Mouse (Mus musculus): ENCODE data around the gene Gm10721. TPM values are rescaled to one million over a fixed set of nuclear protein-coding genes. Genes with fewer than 3 reads are reported as not detected.
"Not testable (repeated sequence)": the region's sequence is repeated elsewhere in the genome, so short reads cannot be mapped to it uniquely, and the experiment has no call there.

Gm10721 gene
- total RNA-seq (2021), result 2.4 TPM in 1 of 2 replicates, not detected in the other
- long read RNA-seq, result 0 reads

DNA sequence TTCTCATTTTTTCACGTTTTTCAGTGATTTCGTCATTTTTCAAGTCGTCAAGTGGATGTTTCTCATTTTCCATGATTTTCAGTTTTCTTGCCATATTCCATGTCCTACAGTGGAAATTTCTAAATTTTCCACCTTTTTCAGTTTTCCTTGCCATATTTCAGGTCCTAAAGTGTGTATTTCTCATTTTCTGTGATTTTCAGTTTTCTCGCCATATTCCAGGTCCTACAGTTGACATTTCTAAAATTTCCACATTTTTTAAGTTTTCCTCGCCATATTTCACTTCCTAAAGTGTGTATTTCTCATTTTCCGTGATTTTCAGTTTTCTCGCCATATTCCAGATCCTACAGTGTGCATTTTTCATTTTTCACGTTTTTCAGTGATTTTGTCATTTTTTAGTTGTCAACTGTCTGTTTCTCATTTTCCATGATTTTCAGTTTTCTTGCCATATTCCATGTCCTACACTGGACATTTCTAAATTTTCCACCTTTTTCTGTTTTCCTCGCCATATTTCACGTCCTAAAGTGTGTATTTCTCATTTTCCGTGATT lies at the start of gene Gm10721:
Gene Gm10721 (plus strand): TSS at position 408 of the 547 bp plus-strand sequence.
- DNase-seq, result not testable (repeated sequence)

DNA sequence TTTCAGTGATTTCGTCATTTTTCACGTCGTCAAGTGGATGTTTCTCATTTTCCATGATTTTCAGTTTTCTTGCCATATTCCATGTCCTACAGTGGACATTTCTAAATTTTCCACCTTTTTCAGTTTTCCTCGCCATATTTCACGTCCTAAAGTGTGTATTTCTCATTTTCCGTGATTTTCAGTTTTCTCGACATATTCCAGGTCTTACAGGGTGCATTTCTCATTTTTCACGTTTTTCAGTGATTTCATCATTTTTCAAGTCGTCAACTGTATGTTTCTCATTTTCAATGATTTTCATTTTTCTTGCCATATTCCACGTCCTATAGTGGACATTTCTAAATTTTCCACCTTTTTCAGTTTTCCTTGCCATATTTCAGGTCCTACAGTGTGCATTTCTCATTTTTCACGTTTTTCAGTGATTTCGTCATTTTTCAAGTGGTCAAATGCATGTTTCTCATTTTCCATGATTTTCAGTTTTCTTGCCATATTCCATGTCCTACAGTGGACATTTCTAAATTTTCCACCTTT lies 12.4 kb upstream of the Gm10721 start, which contains the start of gene Gm10722:
Gene Gm10722 (plus strand): TSS at position 478 of the 528 bp plus-strand sequence.
- DNase-seq, result not testable (repeated sequence)

DNA sequence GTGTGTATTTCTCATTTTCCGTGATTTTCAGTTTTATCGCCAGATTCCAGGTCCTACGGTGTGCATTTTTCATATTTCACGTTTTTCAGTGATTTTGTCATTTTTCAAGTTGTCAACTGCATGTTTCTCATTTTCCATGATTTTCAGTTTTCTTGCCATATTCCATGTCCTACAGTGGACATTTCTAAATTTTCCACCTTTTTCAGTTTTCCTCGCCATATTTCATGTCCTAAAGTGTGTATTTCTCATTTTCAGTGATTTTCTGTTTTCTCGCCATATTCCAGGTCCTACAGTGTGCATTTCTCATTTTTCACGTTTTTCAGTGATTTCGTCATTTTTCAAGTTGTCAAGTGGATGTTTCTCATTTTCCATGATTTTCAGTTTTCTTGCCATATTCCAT lies 11.9 kb upstream of the Gm10721 start:
- DNase-seq, result not testable (repeated sequence)

DNA sequence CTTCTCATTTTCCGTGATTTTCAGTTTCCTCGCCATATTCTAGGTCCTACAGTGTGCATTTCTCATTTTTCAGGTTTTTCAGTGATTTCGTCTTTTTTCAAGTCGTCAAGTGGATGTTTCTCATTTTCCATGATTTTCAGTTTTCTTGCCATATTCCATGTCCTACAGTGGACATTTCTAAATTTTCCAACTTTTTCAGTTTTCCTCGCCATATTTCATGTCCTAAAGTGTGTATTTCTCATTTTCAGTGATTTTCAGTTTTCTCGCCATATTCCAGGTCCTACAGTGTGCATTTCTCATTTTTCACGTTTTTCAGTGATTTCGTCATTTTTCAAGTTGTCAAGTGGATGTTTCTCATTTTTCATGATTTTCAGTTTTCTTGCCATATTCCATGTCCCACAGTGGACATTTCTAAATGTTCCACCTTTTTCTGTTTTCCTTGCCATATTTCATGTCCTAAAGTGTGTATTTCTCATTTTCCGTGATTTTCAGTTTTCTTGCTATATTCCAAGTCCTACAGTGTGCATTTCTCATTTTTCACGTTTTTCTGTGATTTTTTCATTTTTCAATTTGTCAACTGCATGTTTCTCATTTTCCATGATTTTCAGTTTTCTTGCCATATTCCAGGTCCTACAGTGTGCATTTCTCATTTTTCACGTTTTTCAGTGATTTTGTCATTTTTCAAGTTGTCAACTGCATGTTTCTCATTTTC lies 10.8 kb upstream of the Gm10721 start:
- DNase-seq, result peak; percentile 100

DNA sequence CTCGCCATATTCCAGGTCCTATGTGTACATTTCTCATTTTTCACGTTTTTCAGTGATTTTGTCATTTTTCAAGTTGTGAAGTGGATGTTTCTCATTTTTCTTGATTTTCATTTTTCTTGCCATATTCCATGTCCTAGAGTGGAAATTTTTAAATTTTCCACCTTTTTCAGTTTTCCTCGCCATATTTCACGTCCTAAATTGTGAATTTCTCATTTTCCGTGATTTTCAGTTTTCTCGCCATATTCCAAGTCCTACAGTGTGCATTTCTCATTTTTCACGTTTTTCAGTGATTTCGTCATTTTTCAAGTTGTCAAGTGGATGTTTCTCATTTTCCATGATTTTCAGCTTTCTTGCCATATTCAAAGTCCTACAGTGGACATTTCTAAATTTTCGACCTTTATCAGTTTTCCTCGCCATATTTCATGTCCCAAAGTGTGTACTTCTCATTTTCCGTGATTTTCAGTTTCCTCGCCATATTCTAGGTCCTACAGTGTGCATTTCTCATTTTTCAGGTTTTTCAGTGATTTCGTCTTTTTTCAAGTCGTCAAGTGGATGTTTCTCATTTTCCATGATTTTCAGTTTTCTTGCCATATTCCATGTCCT lies 10.0 kb upstream of the Gm10721 start, which contains the start of gene Gm11168:
Gene Gm11168 (plus strand): TSS at position 553 of the 603 bp plus-strand sequence.
- not testable (repeated sequence) for DNase-seq

DNA sequence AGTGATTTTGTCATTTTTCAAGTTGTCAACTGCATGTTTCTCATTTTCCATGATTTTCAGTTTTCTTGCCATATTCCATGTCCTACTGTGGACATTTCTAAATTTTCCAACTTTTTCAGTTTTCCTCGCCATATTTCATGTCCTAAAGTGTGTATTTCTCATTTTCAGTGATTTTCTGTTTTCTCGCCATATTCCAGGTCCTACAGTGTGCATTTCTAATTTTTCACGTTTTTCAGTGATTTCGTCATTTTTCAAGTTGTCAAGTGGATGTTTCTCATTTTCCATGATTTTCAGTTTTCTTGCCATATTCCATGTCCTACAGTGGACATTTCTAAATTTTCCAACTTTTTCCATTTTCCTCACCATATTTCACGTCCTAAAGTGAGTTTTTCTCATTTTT lies 6.8 kb upstream of the Gm10721 start:
- DNase-seq, result not testable (repeated sequence)

DNA sequence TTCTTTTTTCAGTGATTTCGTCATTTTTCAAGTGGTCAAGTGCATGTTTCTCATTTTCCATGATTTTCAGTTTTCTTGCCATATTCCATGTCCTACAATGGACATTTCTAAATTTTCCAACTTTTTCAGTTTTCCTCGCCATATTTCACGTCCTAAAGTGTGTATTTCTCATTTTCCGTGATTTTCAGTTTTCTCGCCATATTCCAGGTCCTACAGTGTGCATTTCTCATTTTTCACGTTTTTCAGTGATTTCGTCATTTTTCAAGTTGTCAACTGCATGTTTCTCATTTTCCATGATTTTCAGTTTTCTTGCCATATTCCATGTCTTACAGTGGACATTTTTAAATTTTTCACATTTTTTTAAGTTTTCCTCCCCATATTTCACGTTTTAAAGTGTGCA lies 6.3 kb upstream of the Gm10721 start:
- DNase-seq, result not testable (repeated sequence)

DNA sequence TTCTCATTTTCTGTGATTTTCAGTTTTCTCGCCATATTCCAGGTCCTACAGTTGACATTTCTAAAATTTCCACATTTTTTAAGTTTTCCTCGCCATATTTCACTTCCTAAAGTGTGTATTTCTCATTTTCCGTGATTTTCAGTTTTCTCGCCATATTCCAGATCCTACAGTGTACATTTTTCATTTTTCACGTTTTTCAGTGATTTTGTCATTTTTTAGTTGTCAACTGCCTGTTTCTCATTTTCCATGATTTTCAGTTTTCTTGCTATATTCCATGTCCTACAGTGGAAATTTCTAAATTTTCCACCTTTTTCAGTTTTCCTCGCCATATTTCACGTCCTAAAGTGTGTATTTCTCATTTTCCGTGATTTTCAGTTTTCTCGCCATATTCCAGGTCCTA lies 5.7 kb upstream of the Gm10721 start:
- not testable (repeated sequence) for DNase-seq

DNA sequence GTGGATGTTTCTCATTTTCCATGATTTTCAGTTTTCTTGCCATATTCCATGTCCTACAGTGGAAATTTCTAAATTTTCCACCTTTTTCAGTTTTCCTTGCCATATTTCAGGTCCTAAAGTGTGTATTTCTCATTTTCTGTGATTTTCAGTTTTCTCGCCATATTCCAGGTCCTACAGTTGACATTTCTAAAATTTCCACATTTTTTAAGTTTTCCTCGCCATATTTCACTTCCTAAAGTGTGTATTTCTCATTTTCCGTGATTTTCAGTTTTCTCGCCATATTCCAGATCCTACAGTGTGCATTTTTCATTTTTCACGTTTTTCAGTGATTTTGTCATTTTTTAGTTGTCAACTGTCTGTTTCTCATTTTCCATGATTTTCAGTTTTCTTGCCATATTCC lies 3.6 kb upstream of the Gm10721 start:
- not testable (repeated sequence) for DNase-seq

DNA sequence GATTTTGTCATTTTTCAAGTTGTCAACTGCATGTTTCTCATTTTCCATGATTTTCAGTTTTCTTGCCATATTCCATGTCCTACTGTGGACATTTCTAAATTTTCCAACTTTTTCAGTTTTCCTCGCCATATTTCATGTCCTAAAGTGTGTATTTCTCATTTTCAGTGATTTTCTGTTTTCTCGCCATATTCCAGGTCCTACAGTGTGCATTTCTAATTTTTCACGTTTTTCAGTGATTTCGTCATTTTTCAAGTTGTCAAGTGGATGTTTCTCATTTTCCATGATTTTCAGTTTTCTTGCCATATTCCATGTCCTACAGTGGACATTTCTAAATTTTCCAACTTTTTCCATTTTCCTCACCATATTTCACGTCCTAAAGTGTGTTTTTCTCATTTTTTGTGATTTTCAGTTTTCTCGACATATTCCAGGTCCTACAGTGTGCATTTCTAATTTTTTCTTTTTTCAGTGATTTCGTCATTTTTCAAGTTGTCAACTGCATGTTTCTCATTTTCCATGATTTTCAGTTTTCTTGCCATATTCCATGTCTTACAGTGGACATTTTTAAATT lies 802 bp upstream of the Gm10721 start:
- not testable (repeated sequence) for DNase-seq

DNA sequence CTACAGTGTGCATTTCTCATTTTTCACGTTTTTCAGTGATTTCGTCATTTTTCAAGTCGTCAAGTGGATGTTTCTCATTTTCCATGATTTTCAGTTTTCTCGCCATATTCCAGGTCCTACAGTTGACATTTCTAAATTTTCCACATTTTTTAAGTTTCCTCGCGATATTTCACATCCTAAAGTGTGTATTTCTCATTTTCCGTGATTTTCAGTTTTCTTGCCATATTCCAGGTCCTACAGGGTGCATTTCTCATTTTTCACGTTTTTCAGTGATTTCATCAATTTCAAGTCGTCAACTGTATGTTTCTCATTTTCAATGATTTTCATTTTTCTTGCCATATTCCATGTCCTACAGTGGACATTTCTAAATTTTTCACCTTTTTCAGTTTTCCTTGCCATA lies 2.4 kb downstream of the Gm10721 start, which contains the start of gene Gm10720:
Gene Gm10720 (plus strand): TSS at position 301 of the 400 bp plus-strand sequence.
- DNase-seq, result not testable (repeated sequence)

DNA sequence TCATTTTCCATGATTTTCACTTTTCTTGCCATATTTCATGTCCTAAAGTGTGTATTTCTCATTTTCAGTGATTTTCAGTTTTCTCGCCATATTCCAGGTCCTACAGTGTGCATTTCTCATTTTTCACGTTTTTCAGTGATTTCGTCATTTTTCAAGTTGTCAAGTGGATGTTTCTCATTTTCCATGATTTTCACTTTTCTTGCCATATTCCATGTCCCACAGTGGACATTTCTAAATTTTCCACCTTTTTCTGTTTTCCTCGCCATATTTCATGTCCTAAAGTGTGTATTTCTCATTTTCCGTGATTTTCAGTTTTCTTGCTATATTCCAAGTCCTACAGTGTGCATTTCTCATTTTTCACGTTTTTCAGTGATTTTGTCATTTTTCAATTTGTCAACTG lies 3.0 kb downstream of the Gm10721 start:
- DNase-seq, result not testable (repeated sequence)

DNA sequence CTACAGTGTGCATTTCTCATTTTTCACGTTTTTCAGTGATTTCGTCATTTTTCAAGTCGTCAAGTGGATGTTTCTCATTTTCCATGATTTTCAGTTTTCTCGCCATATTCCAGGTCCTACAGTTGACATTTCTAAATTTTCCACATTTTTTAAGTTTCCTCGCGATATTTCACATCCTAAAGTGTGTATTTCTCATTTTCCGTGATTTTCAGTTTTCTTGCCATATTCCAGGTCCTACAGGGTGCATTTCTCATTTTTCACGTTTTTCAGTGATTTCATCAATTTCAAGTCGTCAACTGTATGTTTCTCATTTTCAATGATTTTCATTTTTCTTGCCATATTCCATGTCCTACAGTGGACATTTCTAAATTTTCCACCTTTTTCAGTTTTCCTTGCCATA lies 4.2 kb downstream of the Gm10721 start, which contains the start of gene Gm10719:
Gene Gm10719 (plus strand): TSS at position 301 of the 400 bp plus-strand sequence.
- not testable (repeated sequence) for DNase-seq

DNA sequence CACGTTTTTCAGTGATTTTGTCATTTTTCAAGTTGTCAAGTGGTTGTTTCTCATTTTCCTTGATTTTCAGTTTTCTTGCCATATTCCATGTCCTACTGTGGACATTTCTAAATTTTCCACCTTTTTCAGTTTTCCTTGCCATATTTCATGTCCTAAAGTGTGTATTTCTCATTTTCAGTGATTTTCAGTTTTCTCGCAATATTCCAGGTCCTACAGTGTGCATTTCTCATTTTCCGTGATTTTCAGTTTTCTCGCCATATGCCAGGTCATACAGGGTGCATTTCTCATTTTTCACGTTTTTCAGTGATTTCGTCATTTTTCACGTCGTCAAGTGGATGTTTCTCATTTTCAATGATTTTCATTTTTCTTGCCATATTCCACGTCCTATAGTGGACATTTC lies 6.0 kb downstream of the Gm10721 start:
- peak; percentile 90 for DNase-seq

DNA sequence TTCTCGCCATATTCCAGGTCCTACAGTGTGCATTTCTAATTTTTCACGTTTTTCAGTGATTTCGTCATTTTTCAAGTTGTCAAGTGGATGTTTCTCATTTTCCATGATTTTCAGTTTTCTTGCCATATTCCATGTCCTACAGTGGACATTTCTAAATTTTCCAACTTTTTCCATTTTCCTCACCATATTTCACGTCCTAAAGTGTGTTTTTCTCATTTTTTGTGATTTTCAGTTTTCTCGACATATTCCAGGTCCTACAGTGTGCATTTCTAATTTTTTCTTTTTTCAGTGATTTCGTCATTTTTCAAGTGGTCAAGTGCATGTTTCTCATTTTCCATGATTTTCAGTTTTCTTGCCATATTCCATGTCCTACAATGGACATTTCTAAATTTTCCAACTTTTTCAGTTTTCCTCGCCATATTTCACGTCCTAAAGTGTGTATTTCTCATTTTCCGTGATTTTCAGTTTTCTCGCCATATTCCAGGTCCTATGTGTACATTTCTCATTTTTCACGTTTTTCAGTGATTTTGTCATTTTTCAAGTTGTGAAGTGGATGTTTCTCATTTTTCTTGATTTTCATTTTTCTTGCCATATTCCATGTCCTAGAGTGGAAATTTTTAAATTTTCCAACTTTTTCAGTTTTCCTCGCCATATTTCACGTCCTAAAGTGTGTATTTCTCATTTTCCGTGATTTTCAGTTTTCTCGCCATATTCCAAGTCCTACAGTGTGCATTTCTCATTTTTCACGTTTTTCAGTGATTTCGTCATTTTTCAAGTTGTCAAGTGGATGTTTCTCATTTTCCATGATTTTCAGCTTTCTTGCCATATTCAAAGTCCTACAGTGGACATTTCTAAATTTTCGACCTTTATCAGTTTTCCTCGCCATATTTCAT lies 7.1 kb downstream of the Gm10721 start:
- peak; percentile 78 for DNase-seq

DNA sequence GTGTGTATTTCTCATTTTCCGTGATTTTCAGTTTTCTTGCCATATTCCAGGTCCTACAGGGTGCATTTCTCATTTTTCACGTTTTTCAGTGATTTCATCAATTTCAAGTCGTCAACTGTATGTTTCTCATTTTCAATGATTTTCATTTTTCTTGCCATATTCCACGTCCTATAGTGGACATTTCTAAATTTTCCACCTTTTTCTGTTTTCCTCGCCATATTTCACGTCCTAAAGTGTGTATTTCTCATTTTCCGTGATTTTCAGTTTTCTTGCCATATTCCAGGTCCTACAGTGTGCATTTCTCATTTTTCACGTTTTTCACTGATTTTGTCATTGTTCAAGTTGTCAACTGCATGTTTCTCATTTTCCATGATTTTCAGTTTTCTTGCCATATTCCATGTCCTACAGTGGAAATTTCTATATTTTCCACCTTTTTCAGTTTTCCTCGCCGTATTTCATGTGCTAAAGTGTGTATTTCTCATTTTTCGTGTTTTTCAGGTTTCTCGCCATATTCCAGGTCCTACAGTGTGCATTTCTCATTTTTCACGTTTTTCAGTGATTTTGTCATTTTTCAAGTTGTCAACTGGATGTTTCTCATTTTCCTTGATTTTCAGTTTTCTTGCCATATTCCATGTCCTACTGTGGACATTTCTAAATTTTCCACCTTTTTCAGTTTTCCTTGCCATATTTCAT lies 9.5 kb downstream of the Gm10721 start:
- not testable (repeated sequence) for DNase-seq

DNA sequence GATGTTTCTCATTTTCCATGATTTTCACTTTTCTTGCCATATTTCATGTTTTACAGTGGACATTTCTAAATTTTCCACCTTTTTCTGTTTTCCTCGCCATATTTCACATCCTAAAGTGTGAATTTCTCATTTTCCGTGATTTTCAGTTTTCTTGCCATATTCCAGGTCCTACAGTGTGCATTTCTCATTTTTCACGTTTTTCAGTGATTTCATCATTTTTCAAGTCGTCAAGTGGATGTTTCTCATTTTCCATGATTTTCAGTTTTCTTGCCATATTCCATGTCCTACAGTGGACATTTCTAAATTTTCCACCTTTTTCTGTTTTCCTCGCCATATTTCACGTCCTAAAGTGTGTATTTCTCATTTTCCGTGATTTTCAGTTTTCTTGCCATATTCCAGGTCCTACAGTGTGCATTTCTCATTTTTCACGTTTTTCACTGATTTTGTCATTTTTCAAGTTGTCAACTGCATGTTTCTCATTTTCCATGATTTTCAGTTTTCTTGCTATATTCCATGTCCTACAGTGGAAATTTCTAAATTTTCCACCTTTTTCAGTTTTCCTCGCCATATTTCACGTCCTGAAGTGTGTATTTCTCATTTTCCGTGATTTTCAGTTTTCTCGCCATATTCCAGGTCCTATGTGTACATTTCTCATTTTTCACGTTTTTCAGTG lies 10.5 kb downstream of the Gm10721 start, which contains the start of gene Gm10718:
Gene Gm10718 (plus strand): TSS at position 236 of the 673 bp plus-strand sequence.
- not testable (repeated sequence) for DNase-seq

DNA sequence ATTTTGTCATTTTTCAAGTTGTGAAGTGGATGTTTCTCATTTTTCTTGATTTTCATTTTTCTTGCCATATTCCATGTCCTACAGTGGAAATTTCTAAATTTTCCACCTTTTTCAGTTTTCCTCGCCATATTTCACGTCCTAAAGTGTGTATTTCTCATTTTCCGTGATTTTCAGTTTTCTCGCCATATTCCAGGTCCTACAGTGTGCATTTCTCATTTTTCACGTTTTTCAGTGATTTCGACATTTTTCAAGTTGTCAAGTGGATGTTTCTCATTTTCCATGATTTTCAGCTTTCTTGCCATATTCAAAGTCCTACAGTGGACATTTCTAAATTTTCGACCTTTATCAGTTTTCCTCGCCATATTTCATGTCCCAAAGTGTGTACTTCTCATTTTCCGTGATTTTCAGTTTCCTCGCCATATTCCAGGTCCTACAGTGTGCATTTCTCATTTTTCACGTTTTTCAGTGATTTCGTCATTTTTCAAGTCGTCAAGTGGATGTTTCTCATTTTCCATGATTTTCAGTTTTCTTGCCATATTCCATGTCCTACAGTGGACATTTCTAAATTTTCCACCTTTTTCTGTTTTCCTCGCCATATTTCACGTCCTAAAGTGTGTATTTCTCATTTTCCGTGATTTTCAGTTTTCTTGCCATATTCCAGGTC lies 11.2 kb downstream of the Gm10721 start:
- DNase-seq, result not testable (repeated sequence)

DNA sequence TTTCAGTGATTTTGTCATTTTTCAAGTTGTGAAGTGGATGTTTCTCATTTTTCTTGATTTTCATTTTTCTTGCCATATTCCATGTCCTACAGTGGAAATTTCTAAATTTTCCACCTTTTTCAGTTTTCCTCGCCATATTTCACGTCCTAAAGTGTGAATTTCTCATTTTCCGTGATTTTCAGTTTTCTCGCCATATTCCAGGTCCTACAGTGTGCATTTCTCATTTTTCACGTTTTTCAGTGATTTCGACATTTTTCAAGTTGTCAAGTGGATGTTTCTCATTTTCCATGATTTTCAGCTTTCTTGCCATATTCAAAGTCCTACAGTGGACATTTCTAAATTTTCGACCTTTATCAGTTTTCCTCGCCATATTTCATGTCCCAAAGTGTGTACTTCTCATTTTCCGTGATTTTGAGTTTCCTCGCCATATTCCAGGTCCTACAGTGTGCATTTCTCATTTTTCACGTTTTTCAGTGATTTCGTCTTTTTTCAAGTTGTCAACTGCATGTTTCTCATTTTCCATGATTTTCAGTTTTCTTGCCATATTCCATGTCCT lies 12.1 kb downstream of the Gm10721 start, which contains the start of gene Gm10717:
Gene Gm10717 (plus strand): TSS at position 506 of the 556 bp plus-strand sequence.
- DNase-seq, result not testable (repeated sequence)
